Mouse (Mus musculus) embryonic facial prominence, embryonic 15.5 days (tissue): ENCODE data around the gene Flnc. TPM values are rescaled to one million over a fixed set of nuclear protein-coding genes. Genes with fewer than 3 reads are reported as not detected.
A peak's percentile ranks its signal among the peaks of the same experiment; 100 is the strongest.

ENCODE experiments used
- ATAC-seq: fragments of 200-750 bp; cut with Nextera tagmentation; 2 replicates; pipeline ENCODE4 v1.8.0; 2017; ENCODE audit warnings: low read depth, moderate TSS enrichment; ENCODE audit not compliant: insufficient number of reproducible peaks, low FRiP score, low TSS enrichment
- H3K27ac ChIP-seq: fragments of 300-500 bp; sonication (generic); replicated peaks from 2 replicates; pipeline ENCODE4 v1.5.1; 2015; ENCODE audit warnings: mild to moderate bottlenecking, inconsistent platforms
- H3K27me3 ChIP-seq: fragments of 300-500 bp; sonication (generic); 2 replicates; pipeline ENCODE4 v1.6.1; 2015; ENCODE audit warnings: inconsistent platforms
- H3K36me3 ChIP-seq: fragments of 300-500 bp; sonication (generic); 2 replicates; pipeline ENCODE4 v1.6.1; 2015; ENCODE audit warnings: mild to moderate bottlenecking, inconsistent platforms
- H3K4me1 ChIP-seq: fragments of 300-500 bp; sonication (generic); 2 replicates; pipeline ENCODE4 v1.6.1; 2015; ENCODE audit warnings: inconsistent platforms
- H3K4me2 ChIP-seq: fragments of 300-500 bp; sonication (generic); replicated peaks from 2 replicates; pipeline ENCODE4 v1.6.1; 2015; ENCODE audit warnings: mild to moderate bottlenecking, inconsistent platforms
- H3K4me3 ChIP-seq: fragments of 300-500 bp; sonication (generic); replicated peaks from 2 replicates; pipeline ENCODE4 v1.5.1; 2015; ENCODE audit warnings: mild to moderate bottlenecking, inconsistent platforms
- H3K9ac ChIP-seq: fragments of 300-500 bp; sonication (generic); 2 replicates; pipeline ENCODE4 v1.6.1; 2015; ENCODE audit warnings: inconsistent platforms
- H3K9me3 ChIP-seq: fragments of 300-500 bp; sonication (generic); replicated peaks from 2 replicates; pipeline ENCODE4 v1.6.1; 2016; ENCODE audit warnings: inconsistent platforms
- WGBS: fragments of 180-500 bp; shearing (Covaris S2); methylation state at CpG from one replicate; pipeline ENCODE4 v1.1.7; 2015; 5-methylcytosine and 5-hydroxymethylcytosine counted together
- polyA plus RNA-seq: library from polyadenylated mRNA; unstranded; fragments of >200 nt; fragmentation: Nextera tagmentation; extraction: Ambion mirVana; gene quantifications from 2 replicates; pipeline ENCODE4 v1.2.1, GENCODE M21; 2015

Gene Flnc
- polyA plus RNA-seq, 1 experiment from 2014 or later: 24.0 TPM

DNA sequence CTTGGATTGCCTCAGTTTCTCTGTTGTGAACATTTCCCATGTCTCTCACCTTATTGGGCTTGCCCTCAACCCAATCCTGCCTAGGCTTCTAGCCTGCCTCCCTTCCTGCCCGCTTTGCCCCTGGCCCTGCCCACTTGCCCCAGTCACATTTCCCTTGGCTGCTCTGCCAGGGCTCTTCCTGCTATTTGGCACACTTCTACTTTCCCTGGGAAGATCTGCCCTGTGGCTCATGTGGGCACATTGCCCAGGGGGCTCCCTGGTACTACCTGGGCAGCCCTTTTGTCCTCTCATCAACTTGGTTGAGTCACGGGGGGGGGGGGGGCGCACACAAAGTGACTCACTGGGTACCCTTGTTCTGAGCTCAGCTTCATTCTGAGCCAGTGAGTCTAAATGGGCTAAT is 900 bp upstream of the Flnc start:
- Histone ChIP-seq H3K4me1 (peaks cover 48% of the 10 kb centered on the region), H3K4me2 (no peak overlapping the region), H3K9me3 (no peaks in the 10 kb centered on the region), H3K36me3 (no peaks in the 10 kb centered on the region), H3K27ac (peak overlapping the region; percentile 58; the same call in 1 of the 2 replicates), H3K4me3 (no peak overlapping the region), H3K9ac (no peak overlapping the region), H3K27me3 (no peaks in the 10 kb centered on the region; the same call in 1 of the 2 replicates)
- ATAC-seq: no peak
- WGBS: 54% methylated on average over 3 of the region's 3 CpGs

DNA sequence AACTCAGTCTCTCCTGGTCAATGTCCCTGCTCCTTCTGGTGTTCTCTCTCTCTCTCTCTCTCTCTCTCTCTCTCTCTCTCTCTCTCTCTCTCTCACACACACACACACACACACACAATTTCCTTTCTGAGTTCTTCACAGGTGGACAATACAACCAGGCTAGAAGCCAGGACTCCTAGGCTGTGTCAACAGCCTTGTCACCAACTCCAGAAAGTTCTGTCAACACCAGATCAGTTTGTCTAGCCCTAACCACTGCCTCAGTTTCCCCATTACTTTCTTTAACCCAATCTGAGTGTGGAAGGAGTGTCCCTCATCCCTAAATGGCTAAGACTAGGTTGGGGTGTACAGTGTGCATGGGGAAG is 399 bp upstream of the Flnc start:
- no peak overlapping the region for H3K9ac ChIP-seq
- no peak for ATAC-seq
- H3K9me3 ChIP-seq: no peaks in the 10 kb centered on the region
- no peaks in the 10 kb centered on the region for H3K36me3 ChIP-seq
- H3K4me2 ChIP-seq: peak overlapping the region; percentile 82
- H3K27ac ChIP-seq: peak overlapping the region; percentile 91; the same call in 1 of the 2 replicates
- peaks cover 50% of the 10 kb centered on the region for H3K4me1 ChIP-seq
- peak overlapping the region; percentile 64 for H3K4me3 ChIP-seq
- no peaks in the 10 kb centered on the region; the same call in 1 of the 2 replicates for H3K27me3 ChIP-seq

DNA sequence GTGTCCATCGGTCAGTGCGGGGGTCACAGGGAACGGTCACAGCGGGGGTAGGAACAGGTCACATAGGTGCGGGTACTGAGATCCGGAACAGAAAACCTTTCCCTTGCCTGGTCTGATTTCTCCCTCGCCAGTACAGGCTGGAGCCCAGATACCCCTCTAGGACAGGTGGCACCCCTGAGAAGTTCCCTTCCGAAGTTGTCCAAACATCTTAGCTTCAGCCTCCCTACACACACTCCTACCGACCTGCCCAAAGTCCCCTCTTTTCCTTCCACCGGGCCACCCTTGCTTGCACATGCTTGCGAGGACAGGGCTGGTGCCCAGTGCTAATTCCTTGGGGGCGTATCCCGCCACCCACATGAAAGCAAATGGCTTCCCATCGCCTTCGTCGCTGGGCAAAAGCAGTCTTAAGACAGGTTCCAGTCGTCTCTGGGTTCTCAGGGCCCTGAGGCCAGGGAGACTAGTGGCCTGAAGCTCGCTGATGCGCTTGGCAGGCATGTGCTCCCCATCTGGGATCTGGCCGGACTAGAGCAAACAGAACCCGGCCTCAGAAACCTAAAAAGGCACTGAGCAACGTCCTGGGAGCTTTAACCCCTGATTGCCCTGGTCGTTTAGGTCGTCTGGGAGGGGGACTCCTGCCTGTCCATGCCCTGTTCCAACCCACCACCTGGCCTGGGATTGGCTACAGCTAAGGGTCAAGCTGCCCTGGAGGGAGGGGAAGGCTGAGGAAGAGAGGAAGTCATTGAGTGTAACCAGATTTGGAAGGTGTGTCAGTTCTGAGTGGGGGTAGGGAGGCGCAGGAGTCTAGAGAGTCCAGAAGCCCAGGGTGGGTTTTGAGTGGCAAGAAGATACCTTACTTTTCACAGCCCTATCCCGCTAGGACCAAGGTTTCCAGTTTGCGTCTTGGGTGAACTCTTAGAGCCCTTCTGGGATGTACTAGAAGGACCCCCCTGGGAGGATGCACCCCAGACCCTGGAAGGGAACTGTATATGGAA is 1.0 kb downstream of the Flnc start:
- H3K36me3 ChIP-seq: peaks cover 8% of the 10 kb centered on the region; the same call in 1 of the 2 replicates
- peaks cover 50% of the 10 kb centered on the region for H3K4me1 ChIP-seq
- peak overlapping the region; percentile 64 for H3K4me3 ChIP-seq
- H3K9ac ChIP-seq: peak overlapping the region; percentile 69
- no peaks in the 10 kb centered on the region for H3K9me3 ChIP-seq
- 6% methylated on average over 27 of the region's 27 CpGs for WGBS
- peaks cover 3% of the 10 kb centered on the region; the same call in 1 of the 2 replicates for H3K27me3 ChIP-seq
- peak overlapping the region; percentile 91 for H3K27ac ChIP-seq
- no peak for ATAC-seq
- peak overlapping the region; percentile 82 for H3K4me2 ChIP-seq

DNA sequence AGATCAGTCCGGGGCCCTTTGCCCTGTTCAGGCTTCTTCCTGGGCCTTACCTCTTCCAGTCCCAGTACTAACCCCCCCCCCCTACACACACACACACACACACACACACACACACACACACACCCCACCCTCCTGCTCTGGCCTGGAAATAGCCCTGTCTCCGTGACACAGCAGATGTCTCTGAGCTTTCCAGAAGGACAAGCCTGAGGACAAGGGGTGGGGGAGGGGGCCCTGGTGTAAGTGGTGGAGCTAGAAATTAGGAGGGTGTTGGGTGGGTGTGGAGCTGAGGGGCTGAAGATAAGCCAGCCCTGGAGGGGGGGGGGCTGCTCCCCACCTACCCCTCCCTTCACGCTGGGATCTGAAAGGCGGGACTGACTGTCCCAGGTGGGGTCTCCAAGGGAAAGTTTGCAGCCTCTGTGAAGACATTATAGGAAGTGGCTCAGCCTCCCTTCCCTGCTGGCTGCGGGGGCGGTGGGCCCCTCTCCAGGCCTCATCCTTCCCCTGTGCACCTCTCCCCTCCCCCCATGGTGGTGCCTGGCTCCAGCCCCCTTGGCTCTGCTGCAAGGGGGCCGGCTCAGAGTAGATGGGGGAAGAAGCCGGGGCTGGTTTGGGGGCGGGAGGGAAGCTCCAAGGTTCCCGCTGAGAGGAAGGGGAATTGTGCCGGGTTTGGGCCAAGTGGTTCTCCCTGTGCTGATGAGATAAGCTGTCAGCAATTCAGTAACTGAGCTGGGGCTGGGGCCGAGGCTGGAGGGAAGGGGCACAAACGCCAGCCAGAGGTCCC is 2.0 kb downstream of the Flnc start:
- Histone ChIP-seq H3K9me3 (no peaks in the 10 kb centered on the region), H3K4me3 (peak overlapping the region; percentile 64), H3K4me1 (peaks cover 50% of the 10 kb centered on the region), H3K36me3 (peaks cover 16% of the 10 kb centered on the region), H3K27ac (peak overlapping the region; percentile 91), H3K9ac (no peak overlapping the region; the same call in 1 of the 2 replicates), H3K4me2 (peak overlapping the region; percentile 82), H3K27me3 (peaks cover 3% of the 10 kb centered on the region; the same call in 1 of the 2 replicates)
- 5% methylated on average over 13 of the region's 13 CpGs for WGBS
- peak; percentile 74 for ATAC-seq

DNA sequence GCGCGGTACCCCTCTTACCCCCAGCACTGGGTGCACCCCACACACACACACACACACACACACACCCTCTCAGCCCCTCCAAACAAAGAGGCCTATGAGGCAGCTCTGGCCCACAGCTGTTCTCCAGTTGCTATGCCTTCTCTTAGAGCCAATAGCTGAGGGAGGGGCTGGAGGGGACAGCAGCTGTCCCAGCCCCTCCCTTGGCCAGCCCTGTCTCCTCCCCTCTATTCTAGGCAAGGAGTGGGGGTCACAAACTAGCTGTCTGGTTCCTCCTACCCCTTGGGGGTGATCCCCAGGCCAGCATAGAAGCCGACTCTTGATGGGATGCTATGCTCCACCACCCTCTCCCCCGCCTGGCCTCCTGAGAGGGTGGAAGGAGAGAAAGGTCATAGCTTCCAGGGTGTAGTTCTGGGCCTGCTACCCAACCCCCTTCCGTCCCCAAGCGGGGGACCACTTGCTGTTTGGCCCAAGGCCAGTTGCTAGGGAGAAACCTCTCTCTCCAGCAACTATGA is 2.9 kb downstream of the Flnc start:
- peaks cover 46% of the 10 kb centered on the region for H3K4me1 ChIP-seq
- H3K27me3 ChIP-seq: peaks cover 3% of the 10 kb centered on the region; the same call in 1 of the 2 replicates
- 27% methylated on average over 6 of the region's 6 CpGs for WGBS
- no peaks in the 10 kb centered on the region for H3K9me3 ChIP-seq
- H3K9ac ChIP-seq: no peak overlapping the region; the same call in none of the 2 replicates
- peak overlapping the region; percentile 64 for H3K4me3 ChIP-seq
- H3K36me3 ChIP-seq: peaks cover 25% of the 10 kb centered on the region
- peak overlapping the region; percentile 91 for H3K27ac ChIP-seq
- peak overlapping the region; percentile 82 for H3K4me2 ChIP-seq
- ATAC-seq: peak; percentile 73

DNA sequence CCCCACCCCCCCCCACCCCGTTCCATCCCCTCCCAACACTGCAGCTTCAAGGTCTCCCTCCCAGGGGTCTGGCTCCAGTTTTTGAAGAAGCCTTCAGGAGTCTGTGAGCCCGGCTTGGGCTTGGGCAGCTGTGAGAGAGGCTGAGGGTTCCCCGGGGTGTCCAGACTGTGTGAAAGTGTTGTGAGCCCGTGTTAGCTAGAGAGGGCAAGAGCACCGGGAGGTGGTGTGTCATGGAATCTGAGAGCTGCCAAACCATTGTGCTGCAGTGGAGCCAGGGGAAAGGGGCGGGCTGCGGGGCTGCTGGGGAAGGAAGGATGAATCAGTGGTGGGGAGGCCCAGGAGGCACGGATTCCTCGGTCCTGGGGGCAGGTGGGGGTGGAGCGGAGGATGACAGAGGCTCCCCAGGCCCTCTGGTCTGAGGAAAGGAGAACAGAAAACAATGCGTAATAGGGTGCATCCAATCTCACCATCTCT is 3.4 kb downstream of the Flnc start:
- Histone ChIP-seq H3K4me1 (peaks cover 43% of the 10 kb centered on the region), H3K9me3 (no peaks in the 10 kb centered on the region), H3K4me2 (peak overlapping the region; percentile 82), H3K27me3 (peaks cover 3% of the 10 kb centered on the region; the same call in 1 of the 2 replicates), H3K4me3 (peak overlapping the region; percentile 64), H3K36me3 (peaks cover 30% of the 10 kb centered on the region), H3K9ac (0 out of 2 replicates have a peak overlapping the region, but pooled peaks have one; percentile 12), H3K27ac (peak overlapping the region; percentile 91)
- WGBS: 5% methylated on average over 11 of the region's 11 CpGs
- ATAC-seq: no peak

DNA sequence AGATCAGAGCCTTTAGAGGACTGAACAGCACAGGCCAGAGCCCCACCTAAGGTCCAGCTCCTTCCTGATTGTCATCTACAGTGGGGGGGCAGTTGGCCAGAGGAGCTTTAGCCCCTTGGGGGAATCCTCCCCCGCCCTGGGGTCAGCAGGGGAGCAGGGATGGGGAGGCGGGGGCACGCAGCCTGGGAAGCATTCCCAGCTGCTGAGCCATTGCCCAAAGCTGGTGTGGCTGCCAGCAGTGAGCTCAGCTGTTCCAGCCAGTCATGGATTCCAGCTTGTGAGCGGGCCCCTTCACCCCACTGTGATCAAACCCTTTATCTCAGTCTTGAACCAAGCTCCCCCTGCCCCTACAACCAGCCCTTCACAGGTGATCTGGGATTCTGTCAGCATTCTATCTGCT is 6.2 kb downstream of the Flnc start:
- H3K36me3 ChIP-seq: peaks cover 56% of the 10 kb centered on the region
- no peak for ATAC-seq

DNA sequence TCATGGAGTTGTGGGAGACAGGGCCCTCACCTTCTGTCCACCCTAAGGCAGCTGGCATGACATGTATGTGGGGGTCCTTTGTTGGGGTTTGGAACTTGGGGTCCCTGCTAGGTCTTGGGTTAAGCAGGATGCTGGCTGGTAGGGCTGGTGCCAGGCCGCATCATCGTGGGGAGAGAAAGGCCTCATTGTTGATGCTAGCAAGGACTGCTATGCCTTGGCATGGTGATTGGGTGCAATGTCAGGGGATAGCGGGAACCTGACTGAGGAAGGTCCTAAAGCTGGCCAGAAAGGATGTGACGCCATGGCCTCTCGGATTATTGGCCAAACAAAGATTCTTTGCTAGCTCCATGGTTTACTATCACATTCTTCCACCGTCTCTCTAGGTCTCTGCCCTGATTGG is 6.7 kb downstream of the Flnc start:
- Histone ChIP-seq H3K4me2 (no peak overlapping the region), H3K9me3 (no peaks in the 10 kb centered on the region), H3K4me1 (peaks cover 24% of the 10 kb centered on the region), H3K4me3 (no peak overlapping the region), H3K9ac (no peak overlapping the region), H3K27ac (no peak overlapping the region), H3K27me3 (0 out of 2 replicates have a peak, but pooled peaks cover 3% of the 10 kb centered on the region), H3K36me3 (peaks cover 59% of the 10 kb centered on the region)
- 89% methylated on average over 6 of the region's 6 CpGs for WGBS
- no peak for ATAC-seq

More for the DNA sequence above, 6.2 kb downstream of the Flnc start:
- Histone ChIP-seq H3K4me1 (peaks cover 24% of the 10 kb centered on the region), H3K4me2 (no peak overlapping the region), H3K4me3 (no peak overlapping the region), H3K27me3 (0 out of 2 replicates have a peak, but pooled peaks cover 3% of the 10 kb centered on the region), H3K27ac (no peak overlapping the region), H3K9ac (no peak overlapping the region), H3K9me3 (no peaks in the 10 kb centered on the region)
- WGBS: 66% methylated on average over 4 of the region's 4 CpGs

DNA sequence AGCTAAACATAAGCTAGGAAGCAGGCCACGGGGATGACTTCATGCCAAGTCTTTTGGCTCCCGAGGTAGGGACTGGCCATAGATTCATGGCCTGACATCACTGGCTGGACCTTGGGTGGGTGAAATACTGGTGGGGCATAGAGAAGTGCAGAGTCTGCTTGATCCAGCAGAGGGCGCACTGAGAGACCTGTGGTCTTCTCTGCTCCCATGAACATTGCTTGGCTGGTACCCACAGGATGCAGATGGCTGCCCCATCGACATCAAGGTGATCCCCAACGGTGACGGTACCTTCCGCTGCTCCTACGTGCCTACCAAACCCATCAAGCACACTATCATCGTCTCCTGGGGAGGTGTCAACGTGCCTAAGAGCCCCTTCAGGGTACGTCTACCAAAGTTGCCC is 11.7 kb downstream of the Flnc start:
- H3K4me2 ChIP-seq: no peak overlapping the region
- no peaks in the 10 kb centered on the region for H3K27me3 ChIP-seq
- no peaks in the 10 kb centered on the region for H3K9me3 ChIP-seq
- no peak overlapping the region for H3K9ac ChIP-seq
- H3K4me1 ChIP-seq: no peaks in the 10 kb centered on the region
- H3K36me3 ChIP-seq: peaks cover 94% of the 10 kb centered on the region
- no peak overlapping the region for H3K27ac ChIP-seq
- WGBS: 70% methylated on average over 11 of the region's 11 CpGs
- ATAC-seq: no peak
- H3K4me3 ChIP-seq: no peak overlapping the region

DNA sequence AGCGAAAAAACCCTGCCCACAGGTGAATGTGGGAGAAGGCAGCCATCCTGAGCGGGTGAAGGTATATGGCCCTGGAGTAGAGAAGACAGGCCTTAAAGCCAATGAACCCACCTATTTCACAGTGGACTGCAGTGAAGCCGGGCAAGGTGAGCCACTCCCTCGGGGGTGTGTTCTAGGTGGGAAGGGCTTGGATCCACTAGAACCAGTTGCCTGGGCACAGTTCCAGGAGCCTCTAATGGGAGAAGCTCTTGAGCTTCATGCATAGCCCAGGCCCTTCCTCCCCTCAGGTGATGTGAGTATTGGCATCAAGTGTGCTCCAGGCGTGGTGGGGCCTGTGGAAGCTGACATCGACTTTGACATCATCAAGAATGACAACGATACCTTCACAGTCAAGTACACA is 12.3 kb downstream of the Flnc start:
- no peak for ATAC-seq
- Histone ChIP-seq H3K4me3 (no peak overlapping the region), H3K27me3 (no peaks in the 10 kb centered on the region), H3K9me3 (no peaks in the 10 kb centered on the region), H3K27ac (no peak overlapping the region), H3K9ac (no peak overlapping the region), H3K4me2 (no peak overlapping the region), H3K36me3 (peaks cover 93% of the 10 kb centered on the region), H3K4me1 (no peaks in the 10 kb centered on the region)
- 90% methylated on average over 7 of the region's 7 CpGs for WGBS

DNA sequence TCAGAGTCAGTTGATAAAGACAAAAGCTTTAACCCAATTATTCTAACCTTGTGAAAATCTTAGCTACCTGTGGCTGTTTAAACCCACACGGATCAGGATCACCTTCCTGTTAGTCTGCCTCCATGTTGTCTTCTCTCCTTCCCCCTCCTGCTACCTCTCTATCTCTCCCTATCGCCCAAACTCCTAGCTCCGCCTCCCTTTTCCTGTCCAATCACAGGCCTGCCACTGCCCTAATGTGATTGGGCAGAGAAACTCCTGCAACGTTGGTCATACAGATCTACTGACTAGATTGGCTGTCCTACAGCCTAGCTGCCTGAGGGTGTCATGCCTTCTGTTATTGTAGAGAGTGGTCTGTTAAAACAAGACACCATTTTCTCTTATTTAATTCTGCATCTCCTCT is 16.8 kb downstream of the Flnc start:
- no peaks in the 10 kb centered on the region for H3K4me1 ChIP-seq
- no peaks in the 10 kb centered on the region for H3K9me3 ChIP-seq
- ATAC-seq: no peak
- H3K36me3 ChIP-seq: peaks cover 91% of the 10 kb centered on the region
- H3K9ac ChIP-seq: no peak overlapping the region
- no peak overlapping the region for H3K4me2 ChIP-seq
- WGBS: 32% methylated on average over 4 of the region's 4 CpGs
- H3K27me3 ChIP-seq: no peaks in the 10 kb centered on the region
- no peak overlapping the region for H3K4me3 ChIP-seq
- H3K27ac ChIP-seq: no peak overlapping the region
